Mouse (Mus musculus) spleen, adult 2 months (tissue): ENCODE results near the gene Ednrb.

Experiments used
- CTCF ChIP-seq: fragments of 200-500 bp; IDR thresholded peaks from 2 replicates; pipeline ENCODE4 v1.5.1; 2011; ENCODE audit warnings: mild to moderate bottlenecking, inconsistent platforms; ENCODE audit not compliant: insufficient read depth, insufficient read length, insufficient replicate concordance; ENCODE audit errors: extremely low read depth
- POLR2A ChIP-seq: fragments of 200-500 bp; IDR thresholded peaks from 2 replicates; pipeline ENCODE4 v1.6.1; 2011; ENCODE audit warnings: low read depth, low read length, inconsistent platforms

GRCm38 (mm10) chr14:103843371-103844001 lies 716 bp downstream of the Ednrb start:
- TF ChIP-seq CTCF = no peak
- no peak for TF ChIP-seq POLR2A
